Mouse (Mus musculus) MEL (cell line): Measurements from ENCODE around the gene Dpysl4. TPM values are rescaled to one million over a fixed set of nuclear protein-coding genes. Genes with fewer than 3 reads are reported as not detected.

ENCODE experiments used
- DNase-seq: peaks from one replicate; pipeline ENCODE4 v3.0.0; 2011; ENCODE audit warnings: low read depth, low spot score
- H3K27ac ChIP-seq: 2 replicates; pipeline ENCODE4 v1.5.1; 2012; ENCODE audit warnings: low read depth, mild to moderate bottlenecking, control low read depth, low read length, moderate library complexity; ENCODE audit not compliant: control insufficient read depth
- H3K27me3 ChIP-seq, 2 experiments: fragments of 150-350 bp in 1 of 2; sonication (generic) in 1 of 2; 2 replicates each; pipeline ENCODE4 v1.6.1; 2012; ENCODE audit warnings: low read length in 2 of 2, mild to moderate bottlenecking in 2 of 2, improper control_type of control experiment in 1 of 2, moderate library complexity in 1 of 2; ENCODE audit not compliant: insufficient read depth in 2 of 2, control insufficient read depth in 1 of 2
- H3K36me3 ChIP-seq, 2 experiments: 2 replicates each; pipeline ENCODE4 v1.6.1; 2012 to 2014; ENCODE audit warnings: low read length in 2 of 2, improper control_type of control experiment in 1 of 2, inconsistent platforms in 1 of 2, mild to moderate bottlenecking in 1 of 2; ENCODE audit not compliant: insufficient read depth in 2 of 2, control insufficient read depth in 1 of 2
- H3K4me1 ChIP-seq, 2 experiments: fragments of 150-350 bp in 1 of 2; sonication (generic) in 1 of 2; 2 replicates each; pipeline ENCODE4 v1.6.1; 2012; ENCODE audit warnings: low read length in 2 of 2, improper control_type of control experiment in 1 of 2, mild to moderate bottlenecking in 1 of 2; ENCODE audit not compliant: insufficient read depth in 2 of 2, control insufficient read depth in 1 of 2
- H3K4me3 ChIP-seq, 2 experiments: fragments of 150-350 bp in 1 of 2; sonication (generic) in 1 of 2; 2 replicates each; pipeline ENCODE4 v1.5.1; 2012; ENCODE audit warnings: low read depth in 2 of 2, low read length in 2 of 2, mild to moderate bottlenecking in 2 of 2, moderate library complexity in 2 of 2, control low read depth in 1 of 2, improper control_type of control experiment in 1 of 2; ENCODE audit not compliant: control insufficient read depth in 1 of 2, insufficient read depth in 1 of 2
- H3K79me2 ChIP-seq: 2 replicates; pipeline ENCODE4 v1.6.1; 2012; ENCODE audit warnings: mild to moderate bottlenecking, low read length, moderate library complexity; ENCODE audit not compliant: control insufficient read depth, poor library complexity, insufficient read depth
- H3K9ac ChIP-seq: 2 replicates; pipeline ENCODE4 v1.6.1; 2012; ENCODE audit warnings: low read depth, mild to moderate bottlenecking, control low read depth, low read length, moderate library complexity; ENCODE audit not compliant: control insufficient read depth, poor library complexity, severe bottlenecking
- H3K9me3 ChIP-seq: fragments of 150-350 bp; sonication (generic); replicated peaks from 2 replicates; pipeline ENCODE4 v1.6.1; 2012; ENCODE audit warnings: mild to moderate bottlenecking, low read length, improper control_type of control experiment, moderate library complexity; ENCODE audit not compliant: insufficient read depth
- BHLHE40 ChIP-seq: IDR thresholded peaks from 2 replicates; pipeline ENCODE4 v1.6.1; 2012; ENCODE audit warnings: low read depth, mild to moderate bottlenecking, inconsistent platforms, low read length, improper control_type of control experiment, borderline replicate concordance
- CHD1 ChIP-seq: IDR thresholded peaks from 2 replicates; pipeline ENCODE4 v1.6.1; 2012; ENCODE audit warnings: low read depth, mild to moderate bottlenecking, inconsistent platforms, low read length, improper control_type of control experiment
- ELF1 ChIP-seq: IDR thresholded peaks from 2 replicates; pipeline ENCODE4 v1.6.1; 2014; ENCODE audit warnings: low read depth, mild to moderate bottlenecking, inconsistent platforms, low read length, improper control_type of control experiment, moderate library complexity
- ETS1 ChIP-seq: IDR thresholded peaks from 2 replicates; pipeline ENCODE4 v1.6.1; 2012; ENCODE audit warnings: low read depth, mild to moderate bottlenecking, inconsistent platforms, low read length, improper control_type of control experiment, moderate library complexity
- GABPA ChIP-seq: IDR thresholded peaks from 2 replicates; pipeline ENCODE4 v1.6.1; 2012; ENCODE audit warnings: low read depth, mild to moderate bottlenecking, inconsistent platforms, low read length, improper control_type of control experiment, moderate library complexity
- GATA1 ChIP-seq: IDR thresholded peaks from 2 replicates; pipeline ENCODE4 v1.6.1; 2011; ENCODE audit warnings: low read depth, low read length, improper control_type of control experiment
- HCFC1 ChIP-seq: IDR thresholded peaks from 2 replicates; pipeline ENCODE4 v1.6.1; 2012; ENCODE audit warnings: low read depth, mild to moderate bottlenecking, inconsistent platforms, low read length, improper control_type of control experiment, moderate library complexity
- JUND ChIP-seq: IDR thresholded peaks from 2 replicates; pipeline ENCODE4 v1.6.1; 2011; ENCODE audit warnings: low read depth, mild to moderate bottlenecking, improper control_type of control experiment, low read length
- KAT2A ChIP-seq: conservative IDR thresholded peaks from 2 replicates; pipeline ENCODE4 v1.6.1; 2012; ENCODE audit warnings: low read depth, low read length, improper control_type of control experiment, inconsistent platforms
- MAZ ChIP-seq: IDR thresholded peaks from 2 replicates; pipeline ENCODE4 v1.6.1; 2012; ENCODE audit warnings: low read depth, mild to moderate bottlenecking, inconsistent platforms, low read length, improper control_type of control experiment
- MEF2A ChIP-seq: IDR thresholded peaks from 2 replicates; pipeline ENCODE4 v1.6.1; 2014; ENCODE audit warnings: low read depth, mild to moderate bottlenecking, inconsistent platforms, low read length, improper control_type of control experiment; ENCODE audit not compliant: poor library complexity, insufficient replicate concordance, severe bottlenecking; ENCODE audit errors: extremely low read depth
- NRF1 ChIP-seq: IDR thresholded peaks from 2 replicates; pipeline ENCODE4 v1.6.1; 2014; ENCODE audit warnings: low read depth, mild to moderate bottlenecking, inconsistent platforms, low read length, improper control_type of control experiment, moderate library complexity; ENCODE audit not compliant: poor library complexity, insufficient read depth, severe bottlenecking
- POLR2A ChIP-seq, 2 experiments: IDR thresholded peaks; 2 replicates each; pipeline ENCODE4 v1.6.1; 2011 to 2012; ENCODE audit warnings: low read length in 2 of 2, mild to moderate bottlenecking in 2 of 2, control low read depth in 1 of 2, improper control_type of control experiment in 1 of 2, low read depth in 1 of 2, moderate library complexity in 1 of 2; ENCODE audit not compliant: control insufficient read depth in 1 of 2, insufficient read depth in 1 of 2, poor library complexity in 1 of 2
- POLR2AphosphoS2 ChIP-seq: IDR thresholded peaks from 2 replicates; pipeline ENCODE4 v1.6.1; 2011; ENCODE audit warnings: low read length, improper control_type of control experiment
- RAD21 ChIP-seq: IDR thresholded peaks from 2 replicates; pipeline ENCODE4 v1.6.1; 2011; ENCODE audit warnings: mild to moderate bottlenecking, low read depth, low read length, improper control_type of control experiment
- ZC3H11A ChIP-seq: IDR thresholded peaks from 2 replicates; pipeline ENCODE4 v1.6.1; 2012; ENCODE audit warnings: low read depth, mild to moderate bottlenecking, inconsistent platforms, low read length, improper control_type of control experiment
- ZKSCAN1 ChIP-seq: IDR thresholded peaks from 2 replicates; pipeline ENCODE4 v1.6.1; 2012; ENCODE audit warnings: low read depth, mild to moderate bottlenecking, inconsistent platforms, low read length, improper control_type of control experiment, moderate library complexity
- ZMIZ1 ChIP-seq: IDR thresholded peaks from 2 replicates; pipeline ENCODE4 v1.6.1; 2012; ENCODE audit warnings: low read depth, mild to moderate bottlenecking, inconsistent platforms, low read length, improper control_type of control experiment, moderate library complexity
- polyA plus RNA-seq, 2 experiments: library from polyadenylated mRNA; stranded (reverse) in 1 of 2; unstranded in 1 of 2; fragments of >175 nt in 1 of 2; fragments of >200 nt in 1 of 2; gene quantifications; 2 replicates each; pipeline versions ENCODE4 v1.2.1 to v1.2.4; 2012; ENCODE audit warnings: low replicate concordance in 2 of 2, low read depth in 1 of 2; ENCODE audit not compliant: insufficient read length in 2 of 2, insufficient read depth in 1 of 2, missing spikeins in 1 of 2
- total RNA-seq: library from RNA; depleted of rRNA; stranded (reverse); fragments of 300-350 nt; gene quantifications from 2 replicates; pipeline ENCODE4 v1.2.3, GENCODE M21; 2012

Dpysl4 gene
- total and polyA plus RNA-seq, 3 experiments: not detected

GRCm38 (mm10) chr7:139125881-139126280, 40.1 kb downstream of the Dpysl4 start:
- Histone ChIP-seq H3K36me3 (no peaks in the 10 kb centered on the region), H3K9ac (no peak overlapping the region), H3K27ac (no peak overlapping the region), H3K79me2 (no peaks in the 10 kb centered on the region), H3K9me3 (no peaks in the 10 kb centered on the region), H3K27me3 (no peaks in the 10 kb centered on the region), H3K4me3 (no peak overlapping the region), H3K4me1 (no peaks in the 10 kb centered on the region)
- TF ChIP-seq POLR2AphosphoS2 (no peak), HCFC1 (no peak), BHLHE40 (no peak), CHD1 (no peak), ZMIZ1 (no peak), POLR2A (IDR thresholded peaks at IDR 0.05; ENCODE audit: control insufficient read depth in 1 of 2, insufficient read depth in 1 of 2, low read depth in 1 of 2, low read length in 2 of 2, poor library complexity in 1 of 2) (no peak), MAZ (no peak), ZKSCAN1 (no peak), ELF1 (no peak), RAD21 (no peak), NRF1 (no peak)
- DNase-seq: no peak

DNA sequence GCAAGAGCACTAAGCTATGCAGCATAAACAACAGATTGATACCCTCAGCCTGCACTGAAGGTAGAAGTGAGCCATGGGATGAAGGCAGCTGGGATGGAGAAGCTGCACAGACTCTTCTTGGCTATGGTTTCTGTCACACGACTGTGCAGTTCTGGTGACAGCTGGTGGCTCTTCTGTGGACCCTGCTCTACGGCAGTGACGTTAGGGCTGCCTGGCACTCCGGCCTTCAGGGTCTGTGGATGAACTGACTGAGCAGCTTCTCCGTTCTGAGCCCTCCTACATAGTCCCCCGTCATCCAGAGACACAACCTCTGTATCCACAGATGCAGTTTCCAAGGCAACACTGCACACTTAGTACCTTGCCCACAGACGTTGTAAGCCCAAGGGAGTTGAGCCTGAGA, 40.7 kb downstream of the Dpysl4 start:
- H3K4me3 ChIP-seq: no peak overlapping the region
- H3K9me3 ChIP-seq: no peaks in the 10 kb centered on the region
- H3K4me1 ChIP-seq: no peaks in the 10 kb centered on the region
- no peaks in the 10 kb centered on the region for H3K27me3 ChIP-seq
- TF ChIP-seq JUND (no peak), KAT2A (no peak), MEF2A (no peak), GABPA (no peak), BHLHE40 (no peak), ETS1 (no peak), ZC3H11A (no peak), GATA1 (no peak), RAD21 (no peak)
- H3K9ac ChIP-seq: no peak overlapping the region
- DNase-seq: no peak
- no peaks in the 10 kb centered on the region for H3K79me2 ChIP-seq
- no peak overlapping the region for H3K27ac ChIP-seq
- H3K36me3 ChIP-seq: no peaks in the 10 kb centered on the region
